Mouse (Mus musculus): ENCODE results near the gene Rcan3. TPM values are rescaled to one million over a fixed set of nuclear protein-coding genes. Genes with fewer than 3 reads are reported as not detected.

The Rcan3 gene
- polyA plus RNA-seq, 1 experiment: 18.2 TPM

DNA sequence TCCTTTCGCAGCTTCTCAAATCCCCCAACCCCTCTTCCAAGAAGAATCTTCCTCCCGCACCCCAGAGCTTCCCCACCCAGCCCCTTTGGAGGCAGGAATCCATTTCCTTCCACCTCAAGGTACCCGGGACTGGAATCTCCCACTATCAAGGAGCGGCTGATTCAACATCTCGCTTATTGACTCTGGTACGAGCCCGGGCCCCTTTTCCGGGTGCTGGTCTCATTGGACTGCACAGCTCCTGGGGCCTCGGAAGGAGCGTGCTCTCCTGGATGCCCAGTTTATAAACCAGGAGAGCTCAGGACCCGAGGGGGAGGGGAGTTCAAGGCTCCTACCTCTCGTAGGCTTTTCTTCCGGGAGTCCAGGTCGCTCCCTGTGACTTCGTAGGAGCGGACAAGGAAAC, 36.1 kb downstream of the Rcan3 start:
- no peak overlapping the region for H3K27ac ChIP-seq (ENCODE audit: insufficient read depth, low read length)
- TF ChIP-seq POLR2A (IDR thresholded peaks at IDR 0.05; ENCODE audit: low read depth, low read length): no peak
- no peak for TF ChIP-seq CTCF (IDR thresholded peaks at IDR 0.05; ENCODE audit: borderline replicate concordance, insufficient read depth, low read length)
- 0 out of 2 replicates have a peak overlapping the region, but pooled peaks have one; percentile 1 for H3K4me3 ChIP-seq (ENCODE audit: insufficient read depth, low read length)

DNA sequence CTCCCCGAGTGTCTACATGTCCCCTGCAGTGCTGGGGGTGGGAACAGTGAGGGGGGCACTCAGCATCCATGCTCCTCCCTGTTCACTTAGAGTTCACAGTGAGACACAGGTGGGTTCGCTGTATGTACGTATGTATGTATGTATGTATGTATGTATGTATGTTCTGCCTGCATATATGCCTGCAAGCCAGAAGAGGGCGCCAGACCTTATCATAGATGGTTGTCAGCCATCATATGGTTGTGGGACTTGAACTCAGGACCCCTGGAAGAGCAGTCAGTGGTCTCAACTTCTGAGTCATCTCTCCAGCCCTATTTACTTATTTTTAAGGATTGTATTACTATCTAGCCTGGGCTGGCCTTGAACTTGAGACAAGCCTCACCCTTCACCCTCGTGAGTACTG, 37.4 kb downstream of the Rcan3 start:
- Histone ChIP-seq H3K27ac (ENCODE audit: insufficient read depth, low read length) (no peak overlapping the region), H3K4me3 (ENCODE audit: insufficient read depth, low read length) (no peak overlapping the region), H3K4me1 (ENCODE audit: control insufficient read depth, insufficient read depth, low read length) (no peaks in the 10 kb centered on the region)
- TF ChIP-seq POLR2A (IDR thresholded peaks at IDR 0.05; ENCODE audit: low read depth, low read length) (no peak), CTCF (IDR thresholded peaks at IDR 0.05; ENCODE audit: borderline replicate concordance, insufficient read depth, low read length) (no peak)

More for the DNA sequence above, 36.1 kb downstream of the Rcan3 start:
- no peaks in the 10 kb centered on the region for H3K4me1 ChIP-seq (ENCODE audit: control insufficient read depth, insufficient read depth, low read length)

DNA sequence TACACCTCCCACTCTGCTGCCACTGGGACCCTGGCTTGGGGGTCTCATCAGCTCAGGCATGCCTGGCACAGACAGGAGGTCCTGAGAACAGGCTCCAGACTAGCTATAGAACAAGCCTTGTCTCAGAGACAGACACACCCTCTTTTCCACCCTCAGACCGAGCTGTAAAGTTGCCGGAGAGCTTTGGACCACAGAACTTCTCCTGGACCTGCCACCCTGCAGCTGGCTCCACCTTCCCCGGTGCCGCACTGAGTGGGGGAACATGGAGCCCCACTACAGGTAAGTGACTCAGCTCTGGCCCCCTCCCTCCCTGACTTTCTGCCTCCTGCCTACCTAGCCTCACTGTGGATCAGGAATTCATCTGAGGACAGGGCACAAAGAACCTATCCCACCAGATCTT, 38.3 kb downstream of the Rcan3 start:
- no peak overlapping the region for H3K4me3 ChIP-seq (ENCODE audit: insufficient read depth, low read length)
- no peaks in the 10 kb centered on the region for H3K4me1 ChIP-seq (ENCODE audit: control insufficient read depth, insufficient read depth, low read length)
- TF ChIP-seq CTCF (IDR thresholded peaks at IDR 0.05; ENCODE audit: borderline replicate concordance, insufficient read depth, low read length): no peak
- TF ChIP-seq POLR2A (IDR thresholded peaks at IDR 0.05; ENCODE audit: low read depth, low read length): no peak
- no peak overlapping the region for H3K27ac ChIP-seq (ENCODE audit: insufficient read depth, low read length)

DNA sequence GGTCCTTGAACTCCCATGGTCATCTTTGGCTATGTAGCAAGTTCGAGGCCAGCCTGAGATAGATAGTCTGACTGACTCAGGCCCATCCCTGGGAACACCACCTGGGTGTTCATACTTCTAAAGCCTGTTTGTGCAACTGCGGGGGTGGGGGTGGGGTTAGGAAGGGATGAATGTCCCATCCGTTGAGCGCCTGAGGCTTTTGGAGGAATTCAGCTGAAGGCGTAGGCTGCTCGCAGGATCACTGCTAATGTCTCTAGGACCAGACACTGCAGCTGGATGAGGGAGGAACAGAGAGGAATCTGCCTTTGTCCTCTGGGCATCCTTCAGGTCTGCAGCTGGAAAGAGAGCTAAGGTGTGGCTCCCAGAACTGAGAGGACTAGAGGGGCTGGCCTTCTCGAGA, 39.0 kb downstream of the Rcan3 start:
- Histone ChIP-seq H3K4me3 (ENCODE audit: insufficient read depth, low read length) (no peak overlapping the region), H3K4me1 (ENCODE audit: control insufficient read depth, insufficient read depth, low read length) (no peaks in the 10 kb centered on the region), H3K27ac (ENCODE audit: insufficient read depth, low read length) (no peak overlapping the region)
- TF ChIP-seq POLR2A (IDR thresholded peaks at IDR 0.05; ENCODE audit: low read depth, low read length) (no peak), CTCF (IDR thresholded peaks at IDR 0.05; ENCODE audit: borderline replicate concordance, insufficient read depth, low read length) (no peak)

DNA sequence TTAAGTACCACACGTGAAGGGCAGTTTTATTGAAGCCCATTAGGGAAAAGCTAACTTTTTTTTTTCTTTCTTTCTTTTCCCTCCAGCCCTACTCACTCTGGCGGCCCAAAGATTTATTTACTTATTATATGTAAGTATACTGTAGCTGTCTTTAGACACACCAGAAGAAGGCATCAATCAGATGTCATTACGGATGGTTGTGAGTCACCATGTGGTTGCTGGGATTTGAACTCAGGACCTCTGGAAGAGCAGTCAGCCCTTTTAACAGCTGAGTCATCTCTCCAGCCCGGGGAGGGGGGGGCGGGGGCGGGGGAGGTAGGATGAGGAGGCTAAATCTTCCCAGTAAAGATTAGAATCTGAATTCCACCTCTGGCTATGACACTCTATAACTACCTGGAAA, 40.3 kb downstream of the Rcan3 start:
- Histone ChIP-seq H3K4me3 (ENCODE audit: insufficient read depth, low read length) (no peak overlapping the region), H3K4me1 (ENCODE audit: control insufficient read depth, insufficient read depth, low read length) (no peaks in the 10 kb centered on the region), H3K27ac (ENCODE audit: insufficient read depth, low read length) (no peak overlapping the region)
- no peak for TF ChIP-seq CTCF (IDR thresholded peaks at IDR 0.05; ENCODE audit: borderline replicate concordance, insufficient read depth, low read length)
- no peak for TF ChIP-seq POLR2A (IDR thresholded peaks at IDR 0.05; ENCODE audit: low read depth, low read length)

DNA sequence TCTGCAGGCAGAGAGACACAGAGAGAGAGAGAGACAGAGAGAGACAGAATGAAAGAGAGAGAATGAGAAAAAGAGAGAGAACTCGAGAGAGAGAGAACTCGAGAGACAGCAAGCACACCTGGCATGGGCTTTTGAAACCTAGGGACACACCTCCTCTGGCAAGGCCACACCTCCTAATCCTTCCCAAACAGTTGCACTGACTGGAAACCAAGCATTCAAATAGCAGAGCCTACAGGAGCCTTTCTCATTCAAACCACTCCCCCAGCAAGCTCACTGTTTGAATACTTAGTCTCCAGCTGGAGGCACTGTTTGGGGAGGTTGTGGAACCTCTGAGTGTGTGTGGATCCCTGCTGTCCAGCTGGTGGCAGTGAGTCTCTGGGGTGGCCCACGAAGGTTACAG, 40.9 kb downstream of the Rcan3 start:
- H3K4me3 ChIP-seq (ENCODE audit: insufficient read depth, low read length): no peak overlapping the region
- no peak overlapping the region for H3K27ac ChIP-seq (ENCODE audit: insufficient read depth, low read length)
- TF ChIP-seq CTCF (IDR thresholded peaks at IDR 0.05; ENCODE audit: borderline replicate concordance, insufficient read depth, low read length) (no peak), POLR2A (IDR thresholded peaks at IDR 0.05; ENCODE audit: low read depth, low read length) (no peak)
- H3K4me1 ChIP-seq (ENCODE audit: control insufficient read depth, insufficient read depth, low read length): no peaks in the 10 kb centered on the region

DNA sequence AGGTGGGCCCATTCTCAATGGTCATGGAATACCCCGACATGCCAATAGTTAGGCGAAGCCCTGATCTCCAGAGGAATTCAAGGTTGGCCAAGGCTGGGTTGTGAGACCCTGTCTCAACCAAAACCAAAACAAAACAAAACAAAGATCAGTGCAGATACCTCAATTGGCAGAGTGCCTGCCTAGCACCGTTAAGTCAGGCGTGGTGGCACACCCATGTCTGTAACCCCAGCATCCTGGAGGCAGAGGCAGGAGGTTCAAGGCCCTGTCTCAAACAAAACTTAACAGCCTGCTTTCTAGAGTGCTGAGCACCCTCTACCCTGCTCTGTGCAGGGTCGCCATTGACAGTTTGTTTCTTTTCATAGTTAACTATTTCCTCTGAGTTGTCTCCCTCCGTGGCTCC, 42.6 kb downstream of the Rcan3 start:
- Histone ChIP-seq H3K27ac (ENCODE audit: insufficient read depth, low read length) (no peak overlapping the region), H3K4me3 (ENCODE audit: insufficient read depth, low read length) (no peak overlapping the region), H3K4me1 (ENCODE audit: control insufficient read depth, insufficient read depth, low read length) (no peaks in the 10 kb centered on the region)
- no peak for TF ChIP-seq CTCF (IDR thresholded peaks at IDR 0.05; ENCODE audit: borderline replicate concordance, insufficient read depth, low read length)
- TF ChIP-seq POLR2A (IDR thresholded peaks at IDR 0.05; ENCODE audit: low read depth, low read length): no peak

DNA sequence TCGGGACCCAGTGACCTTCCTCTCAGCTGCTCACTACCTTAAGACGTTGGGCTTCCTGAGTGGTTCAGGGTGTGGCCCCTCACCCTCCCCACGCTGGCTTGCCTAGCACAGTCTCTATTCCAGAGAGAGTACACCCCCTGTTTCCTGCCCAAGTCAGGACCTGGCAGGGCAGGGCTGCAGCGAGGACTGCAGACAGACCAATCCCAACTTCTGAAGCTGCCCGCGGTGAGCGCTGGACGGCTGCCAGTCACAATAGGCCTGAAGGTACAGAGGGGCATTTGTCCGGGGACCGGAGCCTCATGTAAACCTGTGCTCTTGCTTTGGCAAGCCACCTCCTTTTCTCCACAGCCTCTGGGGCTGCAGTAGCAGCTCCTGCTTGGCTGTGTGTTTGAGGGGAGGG, 48.0 kb downstream of the Rcan3 start:
- no peaks in the 10 kb centered on the region for H3K4me1 ChIP-seq (ENCODE audit: control insufficient read depth, insufficient read depth, low read length)
- TF ChIP-seq CTCF (IDR thresholded peaks at IDR 0.05; ENCODE audit: borderline replicate concordance, insufficient read depth, low read length): no peak
- TF ChIP-seq POLR2A (IDR thresholded peaks at IDR 0.05; ENCODE audit: low read depth, low read length): no peak
- H3K4me3 ChIP-seq (ENCODE audit: insufficient read depth, low read length): no peak overlapping the region
- no peak overlapping the region for H3K27ac ChIP-seq (ENCODE audit: insufficient read depth, low read length)

DNA sequence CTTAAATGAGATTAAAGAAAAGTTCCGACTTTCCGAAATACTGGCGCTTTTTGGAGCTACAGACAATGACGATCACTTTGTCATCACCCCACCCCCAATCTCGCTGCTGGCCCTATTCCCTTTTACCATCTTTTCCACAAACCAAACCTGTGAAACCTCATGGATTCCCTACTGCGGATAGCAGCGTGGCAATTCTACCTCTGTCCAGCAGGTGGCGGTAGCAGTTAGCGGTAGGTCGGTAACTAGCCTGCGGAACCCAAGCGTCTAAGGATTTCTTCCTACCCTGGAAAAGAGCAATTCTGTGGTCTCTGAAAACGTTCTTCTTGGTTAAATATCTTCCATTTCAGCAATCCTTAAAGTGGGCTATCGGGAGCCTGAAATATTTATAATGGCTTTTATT, 51.3 kb downstream of the Rcan3 start:
- no peak for TF ChIP-seq POLR2A (IDR thresholded peaks at IDR 0.05; ENCODE audit: low read depth, low read length)
- TF ChIP-seq CTCF (IDR thresholded peaks at IDR 0.05; ENCODE audit: borderline replicate concordance, insufficient read depth, low read length): peak; percentile 97

DNA sequence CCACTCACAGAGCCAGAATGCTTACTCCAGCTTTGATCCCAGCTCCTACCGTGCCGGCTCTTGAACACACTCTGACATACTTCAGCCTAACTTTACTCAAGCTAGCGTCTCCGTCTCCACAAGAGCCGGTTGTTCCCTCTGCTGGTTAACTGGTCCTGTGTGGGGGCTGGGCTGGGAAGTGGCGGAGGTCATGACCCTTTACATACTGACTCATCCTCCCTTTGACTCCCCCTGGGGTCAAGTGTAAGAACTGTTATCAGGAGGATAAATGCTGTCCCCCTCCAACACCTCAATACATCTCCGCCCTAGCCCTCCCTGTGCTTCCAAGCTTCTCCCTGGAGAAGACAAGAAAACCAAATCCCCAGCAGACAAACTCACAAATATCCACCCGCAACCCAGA, 52.3 kb downstream of the Rcan3 start:
- H3K27ac ChIP-seq (ENCODE audit: insufficient read depth, low read length): no peak overlapping the region
- no peak for TF ChIP-seq POLR2A (IDR thresholded peaks at IDR 0.05; ENCODE audit: low read depth, low read length)
- no peak for TF ChIP-seq CTCF (IDR thresholded peaks at IDR 0.05; ENCODE audit: borderline replicate concordance, insufficient read depth, low read length)
- no peak overlapping the region for H3K4me3 ChIP-seq (ENCODE audit: insufficient read depth, low read length)
- no peaks in the 10 kb centered on the region for H3K4me1 ChIP-seq (ENCODE audit: control insufficient read depth, insufficient read depth, low read length)

More for the DNA sequence above, 51.3 kb downstream of the Rcan3 start:
- Histone ChIP-seq H3K27ac (ENCODE audit: insufficient read depth, low read length) (no peak overlapping the region), H3K4me3 (ENCODE audit: insufficient read depth, low read length) (no peak overlapping the region), H3K4me1 (ENCODE audit: control insufficient read depth, insufficient read depth, low read length) (no peaks in the 10 kb centered on the region)

DNA sequence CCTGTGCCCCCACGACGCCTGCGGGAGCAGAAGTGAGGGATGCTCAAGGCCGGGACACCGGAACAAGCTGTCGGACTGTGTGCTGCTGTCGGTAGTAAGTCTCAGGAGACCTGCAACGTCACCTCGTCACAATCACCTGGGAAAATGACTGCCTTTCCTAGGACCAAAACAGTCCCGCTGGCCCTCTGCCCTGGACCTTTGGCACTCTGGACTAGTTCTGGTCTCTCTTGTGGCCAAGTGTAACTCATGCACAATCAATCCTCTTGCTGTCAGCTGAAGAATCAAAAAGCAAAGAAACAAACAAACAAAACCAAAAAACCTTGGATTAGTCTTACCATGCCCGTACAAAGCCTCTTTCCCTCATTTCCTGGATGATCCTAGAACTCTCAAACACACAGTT, 56.4 kb downstream of the Rcan3 start:
- Histone ChIP-seq H3K4me1 (ENCODE audit: control insufficient read depth, insufficient read depth, low read length) (no peaks in the 10 kb centered on the region), H3K27ac (ENCODE audit: insufficient read depth, low read length) (no peak overlapping the region), H3K4me3 (ENCODE audit: insufficient read depth, low read length) (no peak overlapping the region)
- TF ChIP-seq POLR2A (IDR thresholded peaks at IDR 0.05; ENCODE audit: low read depth, low read length) (no peak), CTCF (IDR thresholded peaks at IDR 0.05; ENCODE audit: borderline replicate concordance, insufficient read depth, low read length) (no peak)

Measured in embryonic fibroblast, embryonic 13.5 days (primary cell).